Mouse (Mus musculus): ENCODE measurements around the gene Shld2.

GRCm38 (mm10) chr14:34345771-34346566, 35.7 kb upstream of the Shld2 start:
- TF ChIP-seq CTCF (IDR thresholded peaks at IDR 0.05; ENCODE audit: low read depth) (peak; percentile 53), EP300 (IDR thresholded peaks at IDR 0.05; ENCODE audit: low read depth) (no peak)

Measured in liver, postnatal 0 days (tissue).